Mouse (Mus musculus) megakaryocyte, embryonic 14.5 days (primary cell): ENCODE data around the gene Ror1.

Experiments used
- FLI1 ChIP-seq: IDR thresholded peaks from 2 replicates; pipeline ENCODE4 v1.6.1; 2012; ENCODE audit warnings: low read length, inconsistent platforms, mixed read lengths
- GATA1 ChIP-seq: IDR thresholded peaks from 3 replicates; pipeline ENCODE4 v1.6.1; 2012; ENCODE audit warnings: mixed read lengths, low read length, inconsistent platforms, borderline replicate concordance

DNA sequence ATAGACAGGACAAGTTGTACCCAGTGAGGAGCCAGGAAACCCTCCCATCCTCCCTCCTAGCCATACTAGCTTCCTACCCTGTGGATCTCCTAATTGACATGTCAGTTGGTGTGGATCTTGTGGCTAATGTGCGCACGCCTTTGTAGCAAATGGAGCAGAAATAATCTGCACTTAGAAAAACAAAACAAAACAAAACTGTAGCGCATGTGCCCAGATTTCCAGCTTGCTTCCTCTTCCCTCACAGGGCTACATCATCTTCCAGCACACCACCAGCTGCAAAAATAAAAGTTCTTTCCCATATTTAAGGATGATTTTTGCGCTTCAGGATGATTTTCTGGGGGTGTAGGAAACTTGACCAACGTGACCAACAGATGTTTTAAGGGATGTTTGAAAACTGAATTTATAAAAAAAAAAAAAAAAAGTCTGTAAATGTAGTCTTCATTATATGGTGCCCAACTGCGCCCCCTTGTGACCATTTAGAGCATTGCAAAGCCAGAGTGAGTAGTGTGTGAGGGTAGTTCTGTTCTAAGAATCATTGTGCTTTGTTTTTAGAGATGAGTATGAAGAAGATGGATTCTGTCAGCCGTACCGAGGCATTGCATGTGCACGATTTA, 311.8 kb downstream of the Ror1 start:
- TF ChIP-seq GATA1 (no peak), FLI1 (no peak)
